Mouse (Mus musculus): ENCODE measurements around the gene Steap3.

The Steap3 gene

GRCm38 (mm10) chr1:120250586-120250985 lies 21.9 kb downstream of the Steap3 start:
- DNase-seq (ENCODE audit: low spot score), result no peak

- no peak for DNase-seq (ENCODE audit: low spot score)
Observed at GRCm38 (mm10) chr1:120249842-120250241, 22.7 kb downstream of the Steap3 start.

- peak; percentile 77 for DNase-seq (ENCODE audit: low spot score)
Observed at GRCm38 (mm10) chr1:120248156-120248555, 24.3 kb downstream of the Steap3 start.

- no peak for DNase-seq (ENCODE audit: low spot score)
Observed at GRCm38 (mm10) chr1:120247351-120247750, 25.2 kb downstream of the Steap3 start.

- no peak for DNase-seq (ENCODE audit: low spot score)
Observed at GRCm38 (mm10) chr1:120246946-120247345, 25.6 kb downstream of the Steap3 start.

- no peak for DNase-seq (ENCODE audit: low spot score)
Observed at GRCm38 (mm10) chr1:120245661-120246131, 26.8 kb downstream of the Steap3 start.

GRCm38 (mm10) chr1:120244646-120245045 lies 27.9 kb downstream of the Steap3 start:
- DNase-seq (ENCODE audit: low spot score), result no peak

GRCm38 (mm10) chr1:120243987-120244386 lies 28.5 kb downstream of the Steap3 start:
- DNase-seq (ENCODE audit: low spot score), result no peak

- DNase-seq (ENCODE audit: low spot score), result no peak
Observed at GRCm38 (mm10) chr1:120237068-120237467, 35.4 kb downstream of the Steap3 start.

GRCm38 (mm10) chr1:120236424-120236823 lies 36.1 kb downstream of the Steap3 start:
- no peak for DNase-seq (ENCODE audit: low spot score)

- no peak for DNase-seq (ENCODE audit: low spot score)
Observed at GRCm38 (mm10) chr1:120235631-120236215, 36.8 kb downstream of the Steap3 start.

- no peak for DNase-seq (ENCODE audit: low spot score)
Observed at GRCm38 (mm10) chr1:120232170-120232569, 40.3 kb downstream of the Steap3 start.

GRCm38 (mm10) chr1:120231334-120231733 lies 41.2 kb downstream of the Steap3 start:
- DNase-seq (ENCODE audit: low spot score), result peak; percentile 57

- DNase-seq (ENCODE audit: low spot score), result no peak
Observed at GRCm38 (mm10) chr1:120229723-120230471, 42.6 kb downstream of the Steap3 start.

- DNase-seq (ENCODE audit: low spot score), result no peak
Observed at GRCm38 (mm10) chr1:120223613-120224012, 48.9 kb downstream of the Steap3 start.

GRCm38 (mm10) chr1:120221285-120221684 lies 51.2 kb downstream of the Steap3 start:
- DNase-seq (ENCODE audit: low spot score), result no peak

GRCm38 (mm10) chr1:120220841-120221240 lies 51.7 kb downstream of the Steap3 start:
- no peak for DNase-seq (ENCODE audit: low spot score)

- DNase-seq (ENCODE audit: low spot score), result no peak
Observed at GRCm38 (mm10) chr1:120208502-120209230, 63.8 kb downstream of the Steap3 start.

- DNase-seq (ENCODE audit: low spot score), result no peak
Observed at GRCm38 (mm10) chr1:120207568-120207967, 64.9 kb downstream of the Steap3 start.

- no peak for DNase-seq (ENCODE audit: low spot score)
Observed at GRCm38 (mm10) chr1:120204834-120205233, 67.7 kb downstream of the Steap3 start.

- DNase-seq (ENCODE audit: low spot score), result no peak
Observed at GRCm38 (mm10) chr1:120203836-120204235, 68.7 kb downstream of the Steap3 start.

GRCm38 (mm10) chr1:120202542-120202941 lies 70.0 kb downstream of the Steap3 start:
- DNase-seq (ENCODE audit: low spot score), result no peak

GRCm38 (mm10) chr1:120198942-120199341 lies 73.6 kb downstream of the Steap3 start:
- no peak for DNase-seq (ENCODE audit: low spot score)

Measured in testis, postnatal 10 days (tissue).